Mouse (Mus musculus): ENCODE data around the gene Plekha1. TPM values are rescaled to one million over a fixed set of nuclear protein-coding genes. Genes with fewer than 3 reads are reported as not detected.

The Plekha1 gene
- polyA plus RNA-seq, 2 experiments from 2014 or later: 30.9 to 41.6 TPM

DNA sequence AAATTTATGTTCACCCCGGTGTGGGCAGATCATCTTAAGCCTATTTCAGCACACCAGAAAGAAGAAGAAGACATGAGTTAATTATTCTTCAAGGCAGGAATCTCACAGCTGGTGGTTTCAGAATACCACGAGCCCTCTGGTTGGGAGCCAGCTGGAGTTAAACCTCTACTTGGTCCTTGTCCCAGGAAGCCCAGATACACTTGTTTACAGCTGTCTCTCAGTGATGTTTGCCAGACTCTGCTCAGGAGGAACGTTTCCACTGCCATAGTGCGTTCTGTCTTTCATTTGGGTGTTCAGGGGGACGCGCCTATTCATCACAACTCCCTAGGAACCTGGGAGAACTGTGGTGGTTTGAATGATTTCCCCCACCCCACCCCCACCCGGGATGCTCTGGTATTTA lies 94.3 kb downstream of the Plekha1 start:
- no peak for ATAC-seq

GRCm38 (mm10) chr7:130961429-130961828 lies 95.9 kb downstream of the Plekha1 start:
- no peak for ATAC-seq

Other genes starting within 250 kb of the Plekha1 start
- 1 to 10 TPM; 6.3 to 7.4 TPM for gene Btbd16, start 91.7 kb upstream of the Plekha1 start, polyA plus RNA-seq (2017; shearing (Covaris generic))
- not detected for gene Htra1, start 70.4 kb downstream of the Plekha1 start, polyA plus RNA-seq (2017; shearing (Covaris generic))
- gene Dmbt1, start 166.3 kb downstream of the Plekha1 start, polyA plus RNA-seq (2017; shearing (Covaris generic)): not detected